Mouse (Mus musculus) lung, postnatal 0 days (tissue): ENCODE results near the gene Akt1. TPM values are rescaled to one million over a fixed set of nuclear protein-coding genes. Genes with fewer than 3 reads are reported as not detected.

Experiments
- ATAC-seq: fragments of 200-750 bp; cut with Nextera tagmentation; 2 replicates; pipeline ENCODE4 v1.8.0; 2017; ENCODE audit warnings: moderate library complexity
- DNase-seq: peaks from one replicate; pipeline ENCODE4 v3.0.0-alpha.2; 2016; ENCODE audit warnings: low spot score
- H3K27ac ChIP-seq: fragments of 300-500 bp; sonication (generic); 2 replicates; pipeline ENCODE4 v1.5.1; 2014; ENCODE audit warnings: antibody characterized with exemption, mild to moderate bottlenecking, low read length, mixed read lengths
- H3K27me3 ChIP-seq: fragments of 300-500 bp; sonication (generic); replicated peaks from 2 replicates; pipeline ENCODE4 v1.6.1; 2014; ENCODE audit warnings: low read length, mixed read lengths; ENCODE audit not compliant: insufficient read depth
- H3K36me3 ChIP-seq: fragments of 300-500 bp; sonication (generic); 2 replicates; pipeline ENCODE4 v1.6.1; 2014; ENCODE audit warnings: low read length, mixed read lengths; ENCODE audit not compliant: insufficient read depth
- H3K4me1 ChIP-seq: fragments of 300-500 bp; sonication (generic); 2 replicates; pipeline ENCODE4 v1.6.1; 2014; ENCODE audit warnings: antibody characterized with exemption, low read depth, low read length, mixed read lengths; ENCODE audit not compliant: insufficient read depth
- H3K4me2 ChIP-seq: fragments of 300-500 bp; sonication (generic); replicated peaks from 2 replicates; pipeline ENCODE4 v1.6.1; 2014; ENCODE audit warnings: low read depth, mild to moderate bottlenecking, low read length, moderate library complexity, mixed read lengths
- H3K4me3 ChIP-seq: fragments of 300-500 bp; sonication (generic); 2 replicates; pipeline ENCODE4 v1.5.1; 2014; ENCODE audit warnings: low read depth, low read length
- H3K9ac ChIP-seq: fragments of 300-500 bp; sonication (generic); replicated peaks from 2 replicates; pipeline ENCODE4 v1.6.1; 2014; ENCODE audit warnings: low read depth, mild to moderate bottlenecking
- H3K9me3 ChIP-seq: fragments of 300-500 bp; sonication (generic); 2 replicates; pipeline ENCODE4 v1.6.1; 2016; ENCODE audit warnings: low read length, mixed read lengths
- CTCF ChIP-seq: IDR thresholded peaks from 2 replicates; pipeline ENCODE4 v1.5.1; 2016; ENCODE audit warnings: antibody characterized with exemption, mild to moderate bottlenecking
- EP300 ChIP-seq: IDR thresholded peaks from 2 replicates; pipeline ENCODE4 v1.6.1; 2016; ENCODE audit warnings: antibody characterized with exemption, mild to moderate bottlenecking, control low read depth
- WGBS: fragments of 180-500 bp; shearing (Covaris S2); extraction: QIAGEN DNeasy Blood & Tissue Kit; methylation state at CpG from one replicate; pipeline ENCODE4 v1.1.7; 2014; 5-methylcytosine and 5-hydroxymethylcytosine counted together
- polyA plus RNA-seq: library from polyadenylated mRNA; unstranded; fragments of >200 nt; fragmentation: Nextera tagmentation; extraction: Ambion mirVana; gene quantifications from 2 replicates; pipeline ENCODE4 v1.2.1, GENCODE M21; 2015

Akt1 gene
- polyA plus RNA-seq, 1 experiment from 2014 or later, result 78.8 TPM

DNA sequence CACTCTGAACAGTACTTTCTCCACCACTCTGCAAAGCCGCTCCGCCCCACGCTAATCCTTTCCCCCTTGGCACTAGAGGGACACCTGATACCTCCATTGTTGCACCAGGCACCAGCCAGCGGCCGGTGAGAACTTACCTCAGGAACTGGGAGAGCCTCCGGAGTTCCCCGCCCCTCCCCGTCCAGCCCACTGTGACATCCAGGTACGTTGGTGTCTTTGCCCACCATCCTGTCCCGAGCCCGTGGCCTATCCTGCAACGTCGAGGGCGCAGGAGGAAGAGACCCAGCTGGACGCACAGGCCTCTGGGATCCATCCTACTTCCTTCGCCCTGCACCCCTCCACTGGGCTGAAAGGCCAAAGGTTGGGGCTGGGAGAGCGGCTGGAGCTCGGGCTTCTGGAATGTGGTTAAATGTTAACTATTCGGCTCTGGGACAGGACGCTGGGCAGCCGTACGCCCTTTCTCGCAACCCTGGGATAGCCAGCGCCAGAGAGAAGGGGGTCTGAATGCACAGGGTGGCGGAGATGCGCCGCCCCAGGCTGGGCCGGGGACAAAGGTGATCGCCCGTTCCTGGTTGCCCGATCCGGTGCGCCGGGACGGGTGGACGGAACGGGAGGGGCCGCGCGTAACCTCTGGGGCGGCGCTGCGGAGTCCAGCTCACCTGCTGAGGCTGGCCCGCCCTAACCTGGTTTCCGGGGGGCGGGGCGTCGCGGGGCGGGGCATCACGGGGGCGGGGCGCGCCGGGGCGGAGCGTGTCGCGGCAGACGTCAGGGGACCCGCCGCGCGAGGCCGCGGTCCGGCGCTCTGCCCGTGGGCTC is 46.9 kb upstream of the Akt1 start:
- peak; percentile 94 for DNase-seq
- TF ChIP-seq EP300 (no peak), CTCF (peak; percentile 37)
- 4% methylated on average over 46 of the region's 69 CpGs for WGBS

DNA sequence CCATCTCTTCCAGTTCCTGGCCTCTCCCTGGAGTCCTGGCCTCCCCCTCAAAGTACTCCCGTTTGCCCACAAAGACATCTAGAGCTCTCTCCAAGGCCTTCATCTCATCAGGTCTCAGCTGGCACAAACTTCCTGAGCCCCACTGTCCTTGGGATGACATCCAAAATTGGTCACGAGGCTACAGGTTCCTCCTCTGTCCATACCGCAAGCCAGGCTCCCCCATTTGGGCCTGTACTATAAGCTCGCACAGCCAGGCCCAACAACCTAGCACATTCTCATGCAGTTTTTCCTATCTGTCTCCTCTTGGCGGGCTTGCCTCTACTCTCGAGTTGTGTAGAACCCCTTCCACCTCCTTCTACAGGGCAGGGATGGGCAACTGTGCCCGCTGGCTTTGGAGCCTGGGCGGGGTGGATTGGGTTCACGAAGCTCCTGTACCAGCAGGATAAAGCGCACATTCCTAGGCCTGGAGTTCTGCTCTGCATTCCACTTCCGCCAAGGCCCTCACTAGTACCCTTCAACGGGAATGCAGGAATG is 46.3 kb upstream of the Akt1 start:
- H3K9ac ChIP-seq, result no peak overlapping the region
- H3K27ac ChIP-seq, result peak overlapping the region; percentile 97
- peak overlapping the region; percentile 97; the same call in 1 of the 2 replicates for H3K4me2 ChIP-seq
- DNase-seq (no peak), ATAC-seq (no peak)
- H3K36me3 ChIP-seq, result no peaks in the 10 kb centered on the region
- no peaks in the 10 kb centered on the region for H3K27me3 ChIP-seq
- TF ChIP-seq EP300 (peak; percentile 83), CTCF (no peak)
- H3K4me1 ChIP-seq, result no peaks in the 10 kb centered on the region
- WGBS, result 36% methylated on average over 12 of the region's 12 CpGs
- no peaks in the 10 kb centered on the region for H3K9me3 ChIP-seq
- no peak overlapping the region for H3K4me3 ChIP-seq

More for the DNA sequence above, 46.9 kb upstream of the Akt1 start:
- peak overlapping the region; percentile 97 for H3K4me2 ChIP-seq
- H3K9ac ChIP-seq, result peak overlapping the region; percentile 75
- no peaks in the 10 kb centered on the region for H3K9me3 ChIP-seq
- H3K4me3 ChIP-seq, result peak overlapping the region; percentile 77
- H3K36me3 ChIP-seq, result no peaks in the 10 kb centered on the region
- peak; percentile 81 for ATAC-seq
- H3K27ac ChIP-seq, result peak overlapping the region; percentile 97
- H3K4me1 ChIP-seq, result no peaks in the 10 kb centered on the region
- no peaks in the 10 kb centered on the region for H3K27me3 ChIP-seq

DNA sequence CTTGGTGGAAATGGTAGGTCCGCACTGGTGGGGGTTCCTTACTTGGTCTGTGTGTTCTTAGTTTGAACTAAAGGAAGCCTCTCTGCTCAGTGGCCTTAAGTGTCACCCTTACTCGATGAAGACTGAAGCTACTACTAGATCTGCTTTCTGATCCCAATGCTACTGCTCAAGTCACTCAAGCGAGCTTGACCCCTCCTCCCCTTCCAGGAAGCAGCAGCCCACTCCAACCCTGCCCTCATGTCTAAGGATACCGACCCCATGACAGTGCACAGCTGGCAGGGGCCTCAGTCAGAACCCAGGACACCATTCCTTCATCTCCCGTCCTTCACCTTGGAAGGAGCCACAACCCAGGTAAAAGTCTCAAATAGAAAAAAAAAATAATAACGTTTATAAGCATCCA is 45.5 kb upstream of the Akt1 start, which contains the start of gene Cep170b:
TSS of gene Cep170b (plus strand) at position 240 of the 400 bp plus-strand sequence.
- H3K36me3 ChIP-seq, result no peaks in the 10 kb centered on the region
- DNase-seq (no peak), ATAC-seq (no peak)
- H3K4me2 ChIP-seq, result peak within 1 kb of the TSS; percentile 97
- H3K4me3 ChIP-seq, result no peak within 1 kb of the TSS
- no peaks in the 10 kb centered on the region for H3K4me1 ChIP-seq
- peak within 1 kb of the TSS; percentile 97 for H3K27ac ChIP-seq
- H3K27me3 ChIP-seq, result no peaks in the 10 kb centered on the region
- TF ChIP-seq CTCF (no peak), EP300 (no peak)
- no peak within 1 kb of the TSS for H3K9ac ChIP-seq
- 43% methylated on average over 6 of the region's 6 CpGs for WGBS
- no peaks in the 10 kb centered on the region for H3K9me3 ChIP-seq

DNA sequence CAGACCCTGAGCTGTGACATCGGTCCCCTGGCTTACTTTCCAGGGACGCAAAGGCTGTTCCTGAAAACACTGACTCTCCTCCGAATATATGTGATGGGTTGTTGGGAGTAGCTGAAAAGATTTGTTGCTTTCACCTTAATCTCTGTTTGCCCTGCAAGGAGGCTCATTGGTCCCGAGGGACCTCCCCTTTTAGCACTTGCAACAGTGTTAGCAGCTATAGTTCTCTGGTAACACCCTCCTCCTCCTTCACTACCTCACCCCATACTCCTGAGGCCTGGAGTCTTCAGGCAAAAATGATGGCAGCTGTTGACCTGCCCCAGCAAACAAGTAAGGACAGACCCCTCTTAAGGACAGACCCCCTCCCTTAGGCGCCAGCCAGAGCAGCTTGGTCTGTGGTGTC is 44.3 kb upstream of the Akt1 start:
- Histone ChIP-seq H3K4me1 (no peaks in the 10 kb centered on the region), H3K9ac (no peak overlapping the region), H3K4me2 (no peak overlapping the region), H3K9me3 (no peaks in the 10 kb centered on the region), H3K4me3 (no peak overlapping the region), H3K27me3 (no peaks in the 10 kb centered on the region), H3K27ac (peak overlapping the region; percentile 62; the same call in 1 of the 2 replicates), H3K36me3 (no peaks in the 10 kb centered on the region)
- ATAC-seq (no peak), DNase-seq (peak; percentile 54)
- 59% methylated on average over 5 of the region's 5 CpGs for WGBS
- TF ChIP-seq CTCF (no peak), EP300 (no peak)

DNA sequence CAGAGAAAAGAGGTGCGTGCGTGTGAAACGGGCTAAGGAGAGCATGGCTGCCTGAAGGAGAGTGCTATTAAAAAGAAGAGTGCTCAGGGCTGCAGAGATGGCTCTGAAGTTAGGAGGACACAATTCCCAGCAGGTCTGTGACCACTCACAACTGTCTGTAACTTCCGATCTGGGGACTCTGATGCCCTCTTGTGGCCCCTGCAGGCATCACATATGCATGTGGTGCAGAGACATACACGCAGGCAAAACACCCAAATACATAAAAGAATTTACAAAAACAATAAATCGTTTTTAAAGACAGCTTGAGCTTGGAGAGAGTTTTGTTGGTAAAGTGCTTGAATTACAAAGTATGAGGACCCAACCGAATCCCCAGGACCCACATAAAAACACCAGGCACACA is 42.5 kb upstream of the Akt1 start:
- no peak overlapping the region for H3K4me2 ChIP-seq
- H3K4me3 ChIP-seq, result no peak overlapping the region
- TF ChIP-seq EP300, result peak; percentile 15; the same call in 1 of the 2 replicates
- peak; percentile 81 for TF ChIP-seq CTCF
- no peaks in the 10 kb centered on the region for H3K9me3 ChIP-seq
- no peaks in the 10 kb centered on the region for H3K36me3 ChIP-seq
- no peaks in the 10 kb centered on the region for H3K27me3 ChIP-seq
- H3K27ac ChIP-seq, result no peak overlapping the region
- 32% methylated on average over 7 of the region's 7 CpGs for WGBS
- no peak for ATAC-seq
- DNase-seq, result peak; percentile 56
- H3K9ac ChIP-seq, result no peak overlapping the region
- no peaks in the 10 kb centered on the region for H3K4me1 ChIP-seq

DNA sequence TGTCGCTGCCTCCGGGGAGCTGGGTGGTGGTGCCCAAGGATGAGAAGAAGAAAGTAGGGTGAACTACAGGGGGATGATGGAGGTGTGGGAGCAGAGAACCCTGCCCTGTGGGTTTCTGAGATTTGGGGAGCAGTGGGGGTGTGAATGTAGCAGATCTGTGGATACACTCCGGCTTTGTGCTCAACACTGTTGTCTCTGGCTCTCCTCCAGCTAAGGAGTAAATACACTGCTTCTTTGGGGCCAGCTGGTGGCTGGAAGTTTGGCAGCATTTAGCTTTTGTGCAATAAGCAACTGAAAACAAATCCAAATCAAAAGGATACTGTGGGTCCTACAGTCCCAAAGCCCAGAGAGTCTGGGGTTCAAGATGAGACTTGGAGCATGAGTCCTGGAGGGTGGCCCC is 39.3 kb upstream of the Akt1 start:
- H3K4me1 ChIP-seq, result no peaks in the 10 kb centered on the region
- H3K27ac ChIP-seq, result peak overlapping the region; percentile 40; the same call in 1 of the 2 replicates
- ATAC-seq, result peak; percentile 34; the same call in 1 of the 2 replicates
- H3K36me3 ChIP-seq, result no peaks in the 10 kb centered on the region
- no peak overlapping the region for H3K9ac ChIP-seq
- no peaks in the 10 kb centered on the region for H3K9me3 ChIP-seq
- no peak overlapping the region for H3K4me3 ChIP-seq
- H3K4me2 ChIP-seq, result no peak overlapping the region
- no peak for TF ChIP-seq EP300
- 0 out of 2 replicates have a peak, but pooled peaks have one; percentile 6 for TF ChIP-seq CTCF
- no peaks in the 10 kb centered on the region for H3K27me3 ChIP-seq
- WGBS, result 50% methylated on average over 3 of the region's 3 CpGs
- peak; percentile 91 for DNase-seq
